Mouse (Mus musculus) heart, adult 2 months (tissue): ENCODE measurements at regions not wholly inside any gene's neighbourhood (a gene's known extent, or its start where the extent isn't known, plus 50 kb on each side); places are given as distances from the start of the nearest gene placed in this dataset.

ENCODE experiments used
- CTCF ChIP-seq: fragments of 200-600 bp; IDR thresholded peaks from 2 replicates; pipeline ENCODE4 v1.8.1; 2022; ENCODE audit warnings: antibody characterized with exemption, mild to moderate bottlenecking, moderate library complexity
- POLR2A ChIP-seq: fragments of 200-500 bp; IDR thresholded peaks from 2 replicates; pipeline ENCODE4 v1.6.1; 2011; ENCODE audit warnings: mild to moderate bottlenecking, low read depth, low read length, control low read depth; ENCODE audit not compliant: insufficient read depth

DNA sequence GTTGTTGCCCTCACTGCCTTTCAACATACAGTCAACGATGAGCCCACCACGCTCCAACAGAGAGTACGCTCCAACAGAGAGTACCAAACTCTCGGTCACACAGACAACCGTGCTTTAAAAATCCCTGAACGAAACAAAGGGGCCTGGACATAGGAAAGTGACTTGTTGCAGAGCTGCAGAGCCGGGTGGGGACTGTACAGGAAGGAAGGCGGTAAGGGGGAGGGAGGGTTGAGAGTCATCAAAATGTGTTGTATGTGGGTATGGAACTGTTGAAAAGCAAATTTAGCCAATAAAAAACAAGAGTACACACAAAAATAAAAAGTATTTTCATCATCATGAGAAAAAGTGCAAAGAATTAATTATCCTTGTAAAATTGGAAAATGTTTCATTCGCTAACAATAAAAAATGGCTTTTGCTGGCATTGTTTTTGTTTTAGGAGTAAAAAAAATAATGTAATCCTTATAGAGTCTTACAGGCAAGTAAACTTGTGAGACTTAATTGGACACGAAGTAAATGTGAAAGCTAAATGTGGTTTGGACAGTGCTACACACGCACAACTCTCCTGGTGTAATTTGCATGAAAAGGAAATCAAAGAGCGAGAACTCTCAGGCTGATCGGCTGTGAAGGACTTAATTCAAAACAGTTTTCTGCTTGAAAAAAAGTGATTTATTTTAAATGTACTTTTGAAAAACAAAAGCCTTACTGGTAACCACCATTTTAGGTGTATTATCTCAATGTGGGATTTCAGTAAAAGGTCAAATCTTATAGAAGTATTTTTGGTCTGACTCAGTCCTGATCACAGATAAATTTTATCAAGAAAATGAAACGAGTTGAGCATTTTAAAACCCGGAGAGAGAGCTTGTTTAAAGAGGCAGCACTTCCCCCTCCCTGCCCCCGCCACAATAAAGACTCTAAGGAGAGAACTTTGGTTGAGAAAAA is 129.4 kb downstream of the Kcnrg start:
- TF ChIP-seq CTCF (no peak), POLR2A (0 out of 2 replicates have a peak, but pooled peaks have one; percentile 25)
